Mouse (Mus musculus): ENCODE data around the gene Mapk6.
A peak's percentile ranks its signal among the peaks of the same experiment; 100 is the strongest.
"Not testable (repeated sequence)": the region's sequence is repeated elsewhere in the genome, so short reads cannot be mapped to it uniquely, and the experiment has no call there.

Mapk6 gene

DNA sequence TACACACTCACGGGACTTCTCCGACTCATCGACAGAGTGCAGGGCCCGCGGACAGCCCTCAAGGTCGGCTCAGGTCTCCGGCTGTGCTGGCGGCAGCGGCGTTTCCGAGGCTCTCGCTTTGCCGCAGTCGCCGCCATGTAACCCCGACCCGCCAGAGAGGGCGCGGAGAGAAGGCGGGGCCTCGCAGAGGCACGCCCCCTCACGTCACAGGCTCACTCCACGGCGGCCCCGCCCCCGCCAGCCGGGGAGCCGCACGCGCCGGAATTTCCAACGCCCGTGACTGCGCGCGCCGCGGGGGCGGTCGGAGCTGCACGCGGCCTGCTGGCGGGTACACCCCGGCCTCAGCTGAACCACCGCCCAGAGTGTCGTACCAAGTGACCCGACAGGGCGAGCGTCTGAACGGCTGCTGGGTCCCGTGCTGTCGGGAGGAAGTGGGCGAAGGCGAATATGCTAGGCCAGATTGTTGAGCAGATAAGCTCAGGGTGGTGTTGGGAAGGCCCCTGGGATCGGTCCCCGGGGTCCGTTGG is at the start of gene Mapk6:
Gene Mapk6 (minus strand): TSS at position 154 of the 527 bp plus-strand sequence.
- peak; percentile 95 to 96 for DNase-seq (ENCODE audit: low spot score in 2 of 2)

- no peak for DNase-seq (ENCODE audit: low spot score in 2 of 2)
These were observed 45.9 kb upstream of the Mapk6 start for GRCm38 (mm10) chr9:75455684-75456083.

GRCm38 (mm10) chr9:75453994-75454393 is 44.2 kb upstream of the Mapk6 start:
- DNase-seq (ENCODE audit: low spot score in 2 of 2) = no peak

DNA sequence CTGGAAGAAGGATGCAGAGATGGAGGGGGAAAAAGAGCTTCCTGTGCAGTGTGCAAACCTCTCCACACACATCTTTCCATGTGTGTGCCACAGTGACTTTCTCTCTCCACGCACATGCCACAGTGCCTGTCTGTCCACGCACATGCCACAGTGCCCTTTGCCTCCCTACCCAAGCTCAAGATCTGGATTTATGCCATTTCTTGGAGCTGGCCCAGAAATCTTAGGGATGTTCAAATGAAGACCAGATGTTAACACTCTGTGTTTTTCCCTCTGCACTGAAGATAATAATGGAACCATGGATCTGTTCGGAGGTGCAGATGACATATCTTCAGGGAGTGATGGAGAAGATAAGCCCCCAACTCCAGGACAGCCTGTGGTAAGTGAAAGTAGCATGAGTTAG is 38.2 kb upstream of the Mapk6 start:
- DNase-seq (ENCODE audit: low spot score in 2 of 2) = no peak

GRCm38 (mm10) chr9:75446574-75446973 is 36.8 kb upstream of the Mapk6 start:
- DNase-seq (ENCODE audit: low spot score in 2 of 2) = not testable (repeated sequence)

- no peak for DNase-seq (ENCODE audit: low spot score in 2 of 2)
These were observed 35.2 kb upstream of the Mapk6 start for GRCm38 (mm10) chr9:75444981-75445380.

GRCm38 (mm10) chr9:75441691-75442131 is 31.9 kb upstream of the Mapk6 start:
- DNase-seq (ENCODE audit: low spot score in 2 of 2) = peak in 1 of 2 experiments; percentile 25

GRCm38 (mm10) chr9:75440796-75441666 is 31.2 kb upstream of the Mapk6 start, which contains the start of gene Leo1:
Gene Leo1, plus strand, starts transcription at chr9:75441524.
- peak; percentile 71 to 72 for DNase-seq (ENCODE audit: low spot score in 2 of 2)

DNA sequence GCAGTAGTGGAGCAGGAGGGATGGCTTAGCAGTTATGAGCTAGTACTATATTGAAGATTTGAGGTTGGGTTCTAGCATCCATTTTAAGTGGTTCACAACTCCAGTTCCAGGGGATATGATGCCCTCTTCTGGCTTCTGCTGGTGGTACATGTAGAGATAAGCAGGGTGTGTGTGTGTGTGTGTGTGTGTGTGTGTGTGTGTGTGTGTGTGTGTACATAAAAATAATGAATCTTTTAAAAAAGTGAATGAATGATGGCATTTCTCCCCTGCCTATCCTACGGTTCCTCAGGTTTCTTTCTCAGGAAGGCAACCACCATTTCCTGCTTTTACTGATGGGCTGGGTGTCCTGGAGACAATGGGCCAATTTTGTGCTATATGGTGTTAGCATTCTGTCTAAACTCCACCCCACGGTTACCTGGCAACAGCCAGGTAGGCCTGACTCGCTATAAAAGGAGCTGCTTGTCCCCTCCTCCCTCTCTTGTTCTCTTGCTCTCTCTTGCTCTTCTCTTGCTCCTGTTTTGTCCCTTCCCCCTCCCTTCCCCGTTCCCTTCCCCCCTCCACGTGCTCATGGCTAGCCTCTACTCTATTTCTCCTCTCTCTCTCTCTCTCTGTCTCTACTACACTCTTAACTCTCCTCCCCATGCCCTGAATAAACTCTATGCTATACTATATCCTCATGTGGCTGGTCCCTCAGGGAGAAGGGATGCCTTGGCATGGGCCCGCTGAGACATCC is 28.0 kb upstream of the Mapk6 start:
- DNase-seq (ENCODE audit: low spot score in 2 of 2) = no peak

DNA sequence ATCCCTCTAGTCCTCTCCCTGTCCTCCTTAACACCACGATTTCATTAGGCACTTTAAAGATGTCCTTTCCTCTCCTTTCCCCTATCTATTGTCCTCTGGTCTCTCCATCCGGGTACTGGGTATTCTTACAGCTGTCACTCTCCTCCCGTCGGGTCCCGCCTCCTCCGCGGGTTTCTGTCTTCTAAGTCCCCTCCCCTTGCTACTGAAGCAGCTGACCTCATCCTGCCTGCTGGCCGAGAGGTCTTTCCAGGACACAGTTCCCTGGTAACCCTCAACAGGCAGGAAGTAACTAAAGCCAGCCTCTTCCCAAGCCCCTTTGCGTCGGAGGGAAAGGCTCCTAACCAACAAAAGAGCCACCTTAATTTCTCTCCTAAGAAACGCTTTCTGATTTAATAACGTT is 26.1 kb upstream of the Mapk6 start:
- DNase-seq (ENCODE audit: low spot score in 2 of 2) = peak in 1 of 2 experiments; percentile 23

GRCm38 (mm10) chr9:75435291-75435690 is 25.5 kb upstream of the Mapk6 start:
- no peak for DNase-seq (ENCODE audit: low spot score in 2 of 2)

GRCm38 (mm10) chr9:75434872-75435271 is 25.1 kb upstream of the Mapk6 start:
- DNase-seq (ENCODE audit: low spot score in 2 of 2) = no peak

DNA sequence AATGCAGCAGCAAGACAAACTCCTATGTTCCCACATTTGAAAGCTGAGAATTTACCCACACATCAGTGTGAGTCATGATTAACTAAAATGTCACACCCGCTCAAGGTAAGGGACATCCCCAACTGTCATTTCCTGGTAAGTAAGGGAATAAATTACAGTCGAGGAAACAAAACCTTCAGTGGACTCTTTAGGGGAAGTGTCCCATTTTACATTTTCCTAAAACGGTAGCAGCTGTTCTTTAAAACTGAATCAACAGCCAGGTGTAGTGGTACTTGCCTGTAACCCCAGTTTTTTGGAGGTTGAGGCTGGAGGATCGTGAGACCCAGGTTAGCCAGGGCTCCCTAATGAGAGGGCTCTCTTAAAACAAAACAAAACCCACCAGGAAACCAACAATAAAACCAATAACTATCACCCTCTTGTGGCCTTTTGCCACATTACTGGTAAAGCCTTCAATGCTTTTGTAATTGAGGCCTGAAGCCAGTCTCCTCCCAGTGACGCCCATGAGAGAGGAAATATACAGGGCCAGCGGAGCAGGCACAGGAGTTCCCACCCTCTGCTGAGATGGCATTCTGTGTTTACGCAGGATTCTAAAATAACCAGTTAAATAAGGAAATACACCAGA is 24.5 kb upstream of the Mapk6 start:
- DNase-seq (ENCODE audit: low spot score in 2 of 2) = no peak

DNA sequence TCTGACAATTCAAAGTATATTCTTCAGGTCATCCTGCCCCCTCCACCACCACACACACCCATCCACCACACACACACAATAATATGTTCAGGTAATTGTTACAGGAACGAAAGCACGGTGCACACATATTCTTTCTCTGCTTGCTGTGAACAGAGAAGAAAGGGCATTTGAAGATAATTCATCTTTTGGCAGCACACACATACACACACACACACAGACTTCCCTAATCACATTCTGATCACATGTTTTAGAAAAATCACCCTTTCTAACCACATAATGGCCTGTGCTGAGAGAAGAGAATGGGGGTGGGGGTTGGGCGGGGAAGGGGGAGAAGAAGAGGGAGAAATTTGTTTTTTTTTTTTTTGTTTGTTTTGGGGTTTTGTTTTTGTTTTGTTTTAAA is 22.9 kb upstream of the Mapk6 start:
- DNase-seq (ENCODE audit: low spot score in 2 of 2) = no peak

- no peak for DNase-seq (ENCODE audit: low spot score in 2 of 2)
These were observed 21.2 kb upstream of the Mapk6 start for GRCm38 (mm10) chr9:75430822-75431621.

DNA sequence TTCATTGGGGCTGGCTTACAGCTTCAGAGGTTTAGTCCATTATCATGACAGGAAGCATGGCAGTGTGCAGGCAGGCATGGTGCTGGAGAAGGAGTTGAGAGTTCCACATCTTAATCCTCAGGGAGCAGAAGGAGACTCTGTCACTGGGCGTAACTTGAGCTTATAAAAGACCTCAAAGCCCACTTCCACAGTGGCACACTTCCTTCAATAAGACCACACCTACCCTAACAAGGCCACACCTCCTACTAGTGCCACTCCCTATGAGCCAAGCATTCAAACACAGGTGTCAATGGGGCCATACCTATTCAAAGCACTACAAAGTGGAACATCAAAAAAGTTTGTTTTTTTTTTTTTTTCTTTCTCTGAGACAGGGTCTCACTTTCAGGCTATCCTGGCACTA is 19.9 kb upstream of the Mapk6 start:
- no peak for DNase-seq (ENCODE audit: low spot score in 2 of 2)

DNA sequence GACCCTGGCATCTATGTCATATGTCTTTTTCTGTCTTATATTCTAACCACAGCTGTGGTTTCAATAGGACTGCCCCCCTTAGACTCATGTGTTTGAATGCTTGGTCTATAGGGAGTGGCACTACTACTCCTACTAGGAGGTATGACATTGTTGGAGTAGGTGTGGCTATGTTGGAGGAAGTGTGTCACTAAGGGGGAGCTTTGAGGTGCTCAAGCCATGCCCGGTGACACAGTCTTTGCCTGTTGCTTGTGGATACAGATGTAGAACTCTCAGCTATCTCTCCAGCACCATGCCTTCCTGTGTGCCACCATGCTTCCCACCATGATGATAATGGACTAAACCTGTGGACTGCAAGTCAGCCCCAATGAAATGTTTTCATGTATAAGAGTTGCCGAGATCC is 19.2 kb upstream of the Mapk6 start:
- DNase-seq (ENCODE audit: low spot score in 2 of 2) = no peak

DNA sequence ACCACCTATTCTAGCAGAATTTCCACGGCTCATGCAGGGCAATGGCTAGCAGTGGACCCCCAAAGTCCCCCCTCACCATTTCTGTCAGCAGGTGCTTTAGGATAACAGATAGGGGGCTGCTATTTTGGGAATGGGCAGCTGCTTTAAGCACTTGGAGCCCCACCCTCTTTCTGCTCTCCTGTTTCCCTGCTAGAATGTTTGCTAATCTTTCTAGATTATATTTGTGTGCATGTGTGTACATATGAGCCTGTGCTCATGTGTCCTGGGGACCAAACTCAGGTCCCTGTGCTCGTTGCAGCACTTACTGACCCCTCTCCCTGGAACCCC is 18.4 kb upstream of the Mapk6 start:
- DNase-seq (ENCODE audit: low spot score in 2 of 2) = no peak

GRCm38 (mm10) chr9:75427366-75428273 is 17.8 kb upstream of the Mapk6 start:
- DNase-seq (ENCODE audit: low spot score in 2 of 2) = no peak

DNA sequence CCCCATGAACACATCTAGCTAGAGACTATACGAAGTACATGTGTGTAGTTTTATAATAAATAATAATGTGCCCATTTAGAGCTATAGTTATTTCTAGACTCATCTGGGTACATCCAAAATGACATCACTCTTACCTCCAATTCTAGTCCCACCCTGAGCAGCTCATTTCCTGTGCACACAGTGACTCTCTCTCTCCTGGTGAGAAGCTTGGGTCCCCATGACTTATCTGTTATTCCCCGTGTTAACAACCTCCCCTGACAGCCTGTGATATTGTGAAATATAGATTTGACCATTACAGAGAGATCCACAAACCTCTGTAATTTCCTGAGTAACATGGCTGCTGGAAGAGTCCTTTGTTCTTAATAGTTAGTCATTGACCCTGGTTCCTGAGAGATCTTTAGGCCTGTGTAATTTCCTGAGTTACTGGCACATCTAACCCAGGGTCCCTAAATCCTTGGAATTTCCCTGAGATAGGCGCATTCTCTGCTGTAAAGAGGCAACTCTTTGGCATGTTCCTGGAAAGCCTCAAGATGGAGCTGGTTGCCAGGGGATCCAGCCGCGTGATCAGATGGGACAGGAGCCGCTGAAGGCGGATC is 16.1 kb upstream of the Mapk6 start:
- no peak for DNase-seq (ENCODE audit: low spot score in 2 of 2)

All from frontal cortex, postnatal 25 days (tissue).